Mouse (Mus musculus) forebrain, embryonic 10.5 days (tissue): Measurements from ENCODE around the gene Slc8b1. TPM values are rescaled to one million over a fixed set of nuclear protein-coding genes. Genes with fewer than 3 reads are reported as not detected.

Experiments
- DNase-seq: peaks from one replicate; pipeline ENCODE4 v3.0.0-alpha.2; 2017; ENCODE audit warnings: low spot score; ENCODE audit errors: extremely low spot score
- H3K27ac ChIP-seq: fragments of 300-500 bp; sonication (generic); 2 replicates; pipeline ENCODE4 v1.5.1; 2016; ENCODE audit warnings: mild to moderate bottlenecking
- H3K27me3 ChIP-seq: fragments of 300-500 bp; sonication (generic); 2 replicates; pipeline ENCODE4 v1.6.1; 2016; ENCODE audit warnings: mild to moderate bottlenecking; ENCODE audit not compliant: poor library complexity, severe bottlenecking
- H3K36me3 ChIP-seq: fragments of 300-500 bp; sonication (generic); replicated peaks from 2 replicates; pipeline ENCODE4 v1.6.1; 2016; ENCODE audit warnings: mild to moderate bottlenecking, moderate library complexity
- H3K4me1 ChIP-seq: fragments of 300-500 bp; sonication (generic); 2 replicates; pipeline ENCODE4 v1.6.1; 2016
- H3K4me3 ChIP-seq: fragments of 300-500 bp; sonication (generic); 2 replicates; pipeline ENCODE4 v1.5.1; 2016; ENCODE audit warnings: mild to moderate bottlenecking, moderate library complexity
- H3K9me3 ChIP-seq: fragments of 300-500 bp; sonication (generic); 2 replicates; pipeline ENCODE4 v1.6.1; 2016; ENCODE audit warnings: mild to moderate bottlenecking, moderate library complexity
- whole genome bisulfite sequencing: fragments of 180-500 bp; shearing (Covaris S2); methylation state at CpG from one replicate; pipeline ENCODE4 v1.1.7; 2016; 5-methylcytosine and 5-hydroxymethylcytosine counted together
- polyA plus RNA-seq: library from polyadenylated mRNA; unstranded; fragments of >200 nt; fragmentation: Nextera tagmentation; extraction: Ambion mirVana; gene quantifications from 2 replicates; pipeline ENCODE4 v1.2.1, GENCODE M21; 2016

The Slc8b1 gene
- polyA plus RNA-seq, 1 experiment from 2014 or later, result 4.4 TPM

GRCm38 (mm10) chr5:120579211-120579897 lies 68.4 kb downstream of the Slc8b1 start:
- peaks cover 40% of the 10 kb centered on the region for H3K4me1 ChIP-seq

DNA sequence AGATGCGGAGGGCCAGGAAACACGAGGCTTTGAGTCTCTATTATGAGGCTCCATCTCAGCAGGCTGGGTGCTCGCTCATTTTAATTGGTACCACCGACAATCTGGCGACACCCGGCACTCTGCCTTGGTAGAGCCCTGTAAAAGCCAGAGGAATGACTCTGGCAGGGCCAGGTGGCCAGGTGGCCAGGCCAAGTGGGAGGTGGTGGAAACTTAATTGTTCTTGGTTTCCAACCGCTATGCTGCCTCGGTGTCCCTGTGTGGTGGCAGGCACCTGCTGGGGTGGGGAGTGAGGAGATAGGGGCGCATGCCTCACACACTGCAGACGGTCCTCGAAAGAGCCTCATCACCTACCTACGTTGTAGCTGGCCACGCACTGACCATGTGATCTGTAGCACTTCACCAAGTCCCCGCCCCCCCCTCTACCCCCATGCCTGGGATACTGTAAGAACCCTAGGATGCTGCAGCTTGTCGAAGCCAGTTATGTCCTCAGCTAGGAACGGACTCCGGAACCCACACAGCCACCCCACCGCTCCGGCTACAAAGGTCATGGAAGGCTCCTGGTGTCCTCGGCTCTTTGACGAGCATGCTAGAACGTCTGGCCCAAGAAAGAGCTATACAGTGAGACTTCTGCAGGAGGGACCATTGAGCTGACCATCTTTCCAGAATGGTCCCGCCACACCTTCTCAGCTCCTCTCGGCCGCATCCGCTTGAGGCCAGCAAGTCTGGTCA lies 69.1 kb downstream of the Slc8b1 start:
- Histone ChIP-seq H3K9me3 (no peaks in the 10 kb centered on the region), H3K27ac (peak overlapping the region; percentile 31; the same call in 1 of the 2 replicates), H3K4me3 (no peak overlapping the region), H3K27me3 (no peaks in the 10 kb centered on the region), H3K36me3 (peaks cover 42% of the 10 kb centered on the region), H3K4me1 (peaks cover 40% of the 10 kb centered on the region)
- no peak for DNase-seq
- 94% methylated on average over 26 of the region's 26 CpGs for WGBS

More at GRCm38 (mm10) chr5:120579211-120579897, 68.4 kb downstream of the Slc8b1 start:
- H3K27ac ChIP-seq, result peak overlapping the region; percentile 31
- H3K4me3 ChIP-seq, result no peak overlapping the region
- H3K36me3 ChIP-seq, result peaks cover 35% of the 10 kb centered on the region
- no peaks in the 10 kb centered on the region for H3K9me3 ChIP-seq
- H3K27me3 ChIP-seq, result no peaks in the 10 kb centered on the region
- WGBS, result 77% methylated on average over 26 of the region's 26 CpGs
- DNase-seq, result no peak

GRCm38 (mm10) chr5:120582002-120582401 lies 71.0 kb downstream of the Slc8b1 start:
- 93% methylated on average over 9 of the region's 9 CpGs for WGBS
- no peak overlapping the region for H3K4me3 ChIP-seq
- H3K27me3 ChIP-seq, result no peaks in the 10 kb centered on the region
- no peak for DNase-seq
- peaks cover 48% of the 10 kb centered on the region for H3K4me1 ChIP-seq
- no peak overlapping the region for H3K27ac ChIP-seq
- no peaks in the 10 kb centered on the region for H3K9me3 ChIP-seq
- peaks cover 42% of the 10 kb centered on the region for H3K36me3 ChIP-seq

DNA sequence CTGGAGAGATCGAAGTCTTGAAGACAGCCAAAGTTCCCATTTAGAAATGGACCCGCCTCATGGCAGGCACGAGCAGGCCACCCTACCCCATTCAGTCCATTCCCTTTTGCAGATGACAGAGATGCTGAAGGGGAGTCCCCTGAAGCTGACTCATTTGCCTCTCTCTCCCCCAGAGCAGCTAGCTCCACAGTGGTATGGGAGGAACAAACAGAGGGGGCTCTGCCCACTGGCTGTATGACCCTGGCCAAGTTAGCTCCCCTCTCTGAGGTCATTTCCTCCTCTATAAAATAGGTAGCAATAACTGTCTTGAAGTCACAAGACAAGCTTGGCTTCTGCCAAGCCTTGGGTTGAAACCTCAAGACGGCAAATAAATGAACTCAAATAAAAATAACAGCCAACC lies 72.5 kb downstream of the Slc8b1 start:
- DNase-seq, result no peak
- Histone ChIP-seq H3K27me3 (peaks cover 6% of the 10 kb centered on the region; the same call in 1 of the 2 replicates), H3K36me3 (peaks cover 42% of the 10 kb centered on the region), H3K4me3 (no peak overlapping the region), H3K4me1 (peaks cover 54% of the 10 kb centered on the region), H3K9me3 (no peaks in the 10 kb centered on the region), H3K27ac (no peak overlapping the region)
- WGBS, result 95% methylated on average over 4 of the region's 4 CpGs

Other genes starting within 250 kb of the Slc8b1 start
- gene Lhx5, start 79.5 kb upstream of the Slc8b1 start, polyA plus RNA-seq, result 21.3 and 24.8 TPM in 2 replicates
- gene Sdsl, start 38.4 kb upstream of the Slc8b1 start, polyA plus RNA-seq, result 9.3 and 10.2 TPM in 2 replicates
- not detected in 2 replicates for gene Sds, start 34.6 kb upstream of the Slc8b1 start, polyA plus RNA-seq
- gene Plbd2, start 7.5 kb upstream of the Slc8b1 start, polyA plus RNA-seq, result 33.0 and 35.5 TPM in 2 replicates
- gene Tpcn1, start 77.5 kb downstream of the Slc8b1 start, polyA plus RNA-seq, result 10.7 and 11.7 TPM in 2 replicates
- 0.37 and 0.84 TPM in 2 replicates for gene Iqcd, start 77.8 kb downstream of the Slc8b1 start, polyA plus RNA-seq
- 16.5 and 17.8 TPM in 2 replicates for gene Rita1, start 101.4 kb downstream of the Slc8b1 start, polyA plus RNA-seq
- 63.3 and 64.1 TPM in 2 replicates for gene Ddx54, start 101.6 kb downstream of the Slc8b1 start, polyA plus RNA-seq
- gene Cfap73, start 123.1 kb downstream of the Slc8b1 start, polyA plus RNA-seq, result not detected in 2 replicates
- 0.21 and 0.24 TPM in 2 replicates for gene Rasal1, start 137.6 kb downstream of the Slc8b1 start, polyA plus RNA-seq
- 1.3 and 2.0 TPM in 2 replicates for gene Dtx1, start 200.8 kb downstream of the Slc8b1 start, polyA plus RNA-seq
- gene Oas2, start 238.7 kb downstream of the Slc8b1 start, polyA plus RNA-seq, result 0.11 TPM in 1 of 2 replicates, not detected in the other